21 mouse cellular contexts compared by ENCODE assay signal in the genomic region with DNA sequence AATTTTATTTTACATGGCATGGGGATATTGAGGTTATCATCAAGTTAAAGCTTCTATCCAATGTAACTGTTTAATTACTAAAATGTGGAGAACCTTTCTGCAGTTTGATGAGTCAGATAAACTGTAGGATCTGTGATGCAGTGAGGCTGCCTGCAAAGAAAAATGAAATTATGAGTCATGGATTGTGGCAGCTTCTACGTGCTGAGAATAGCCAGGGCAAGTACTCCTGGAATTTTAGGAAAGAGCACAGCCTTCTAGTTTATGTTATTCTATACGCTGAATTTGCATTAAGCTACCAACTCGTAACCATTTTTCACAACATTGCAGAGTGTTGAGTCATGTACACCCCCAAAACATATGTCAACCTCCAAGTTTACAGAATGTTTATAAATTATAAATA.
DNase-seq lines count a peak whose midpoint lies in the region; ATAC-seq lines count a peak whose summit lies in the region.
"Had no signal": no experiment of that assay in that cellular context is flagged by ENCODE, and none has a peak within 500 bp of the region (broad histone marks: within the 10 kb centered on the region; RNA-seq: fewer than 3 reads in every experiment).

No protein-coding gene starts in this region.

- no peak for ATAC-seq in megakaryocyte-erythroid progenitor cell, adult 5-6 weeks (replicated peaks; ENCODE audit: low FRiP score, low TSS enrichment, poor library complexity, severe bottlenecking)
- ATAC-seq: forebrain, embryonic 13.5 days; hindbrain, embryonic 16.5 days; midbrain, embryonic 16.5 days had no signal

- peak; percentile 11 to 19 for DNase-seq in frontal cortex, postnatal 36 days (ENCODE audit: low spot score in 2 of 2)
- DNase-seq in frontal cortex, postnatal 14 days (ENCODE audit: low spot score in 2 of 2) = no peak
- peak; percentile 29 for DNase-seq in right cerebral cortex, adult 18-20 months
- no peak for DNase-seq in right cerebral cortex, postnatal 10 days (ENCODE audit: low spot score in 2 of 2)
- peak; percentile 71 for DNase-seq in brain, adult 2 months (ENCODE audit: low read depth, low spot score)
- DNase-seq in thymus, postnatal 14 days = no peak
- DNase-seq: adrenal gland, postnatal 10 days; B cell, adult 2 months; cerebellum, adult 11 months; cerebellum, adult 9-10 months; cerebellum, postnatal 36 days; gastrocnemius, postnatal 25 days; heart, adult 11 months; kidney, adult 18-20 months; kidney, postnatal 25 days; right cerebral cortex, postnatal 25 days; thymus, postnatal 36 days had no signal

Comparison
In these comparisons a context has a peak if more than half of its experiments do, and no peak if none do; other contexts are left out.
1. DNase-seq: peak in frontal cortex, postnatal 36 days (2 of 2), right cerebral cortex, adult 18-20 months (single experiment) and brain, adult 2 months (single experiment); none in frontal cortex, postnatal 14 days (0 of 2), right cerebral cortex, postnatal 10 days (0 of 2) and thymus, postnatal 14 days (single experiment).